Mouse (Mus musculus): ENCODE data around the gene Osbpl3. TPM values are rescaled to one million over a fixed set of nuclear protein-coding genes. Genes with fewer than 3 reads are reported as not detected.

Osbpl3 gene
- total RNA-seq, 2 experiments from 2014 or later = 7.1 to 7.3 TPM

- no peak for DNase-seq
Observed at GRCm38 (mm10) chr6:50402872-50403271, 53.1 kb downstream of the Osbpl3 start.

- no peak for DNase-seq
Observed at GRCm38 (mm10) chr6:50400234-50400633, 55.8 kb downstream of the Osbpl3 start.

DNA sequence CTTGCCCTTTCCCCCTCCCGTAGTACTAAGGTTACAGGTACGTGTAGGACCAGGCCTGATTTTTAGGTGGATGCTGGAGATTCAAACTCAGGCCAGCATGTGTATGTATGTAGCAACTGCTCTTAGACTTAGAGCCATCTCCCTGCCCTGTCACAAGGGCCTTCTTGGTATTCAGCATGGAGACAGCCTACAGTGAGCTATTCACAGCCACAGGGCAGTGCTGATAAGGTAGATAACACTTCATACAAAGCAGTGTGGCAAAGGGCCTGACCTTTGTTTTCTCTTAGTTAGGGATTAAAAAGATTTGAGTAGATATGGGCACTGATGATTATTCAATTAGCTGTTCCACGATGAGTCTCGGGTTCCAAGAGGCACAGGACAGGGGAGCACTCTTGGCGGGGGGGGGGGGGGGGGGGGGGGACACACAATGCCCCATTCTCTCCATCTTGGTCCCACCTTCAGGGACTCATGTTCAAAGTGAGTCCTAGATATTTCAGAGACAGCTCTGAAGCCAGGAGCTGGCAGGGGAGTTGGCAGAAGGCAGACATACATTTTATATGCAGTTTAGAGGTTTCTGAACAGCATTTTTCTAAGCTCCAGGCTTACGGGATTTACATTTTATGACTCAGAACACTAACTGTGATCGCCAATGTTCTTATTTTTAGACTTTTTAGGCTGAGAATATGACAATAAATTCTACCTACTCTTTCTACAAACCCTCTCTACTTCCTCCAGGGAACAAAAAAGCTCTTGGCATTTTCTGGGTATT, 56.4 kb downstream of the Osbpl3 start:
- no peak for DNase-seq

DNA sequence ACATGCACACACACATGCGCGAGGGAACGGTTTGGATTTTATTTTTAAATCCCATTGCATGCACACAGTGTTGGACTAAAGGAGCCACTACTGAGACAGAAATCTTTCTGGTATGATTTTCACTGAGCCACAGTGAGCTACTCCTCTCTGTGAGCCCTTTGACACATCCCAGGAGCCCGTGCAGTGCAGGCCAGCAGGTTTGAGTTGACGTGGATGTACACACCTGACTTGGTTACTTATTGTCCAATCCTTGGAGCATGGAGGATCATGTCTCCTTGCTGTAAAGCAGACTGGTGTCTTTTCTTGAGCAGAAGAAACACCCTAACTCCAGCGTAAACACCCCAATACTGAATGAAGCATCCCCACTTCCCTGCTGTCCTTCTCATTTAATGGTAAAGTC, 57.7 kb downstream of the Osbpl3 start:
- no peak for DNase-seq

DNA sequence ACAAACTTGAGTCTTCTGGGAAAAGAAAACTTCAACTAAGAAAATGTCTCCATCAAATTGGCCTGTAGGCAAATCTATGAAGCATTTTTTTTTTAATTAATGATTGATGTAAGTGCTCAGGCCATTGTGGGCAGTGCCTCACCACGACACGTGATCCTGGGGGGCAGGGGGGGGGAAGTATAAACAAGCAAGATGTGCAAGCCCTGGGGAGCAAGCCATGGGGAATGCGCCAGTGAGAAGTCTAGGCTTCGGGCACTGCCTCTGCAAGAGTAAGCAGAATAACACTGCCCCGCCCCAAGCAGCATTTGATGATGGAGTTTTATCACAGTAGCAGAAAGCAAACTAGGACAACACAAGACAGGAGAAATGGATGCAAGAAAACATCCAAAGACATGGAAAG, 58.9 kb downstream of the Osbpl3 start:
- DNase-seq = no peak

DNA sequence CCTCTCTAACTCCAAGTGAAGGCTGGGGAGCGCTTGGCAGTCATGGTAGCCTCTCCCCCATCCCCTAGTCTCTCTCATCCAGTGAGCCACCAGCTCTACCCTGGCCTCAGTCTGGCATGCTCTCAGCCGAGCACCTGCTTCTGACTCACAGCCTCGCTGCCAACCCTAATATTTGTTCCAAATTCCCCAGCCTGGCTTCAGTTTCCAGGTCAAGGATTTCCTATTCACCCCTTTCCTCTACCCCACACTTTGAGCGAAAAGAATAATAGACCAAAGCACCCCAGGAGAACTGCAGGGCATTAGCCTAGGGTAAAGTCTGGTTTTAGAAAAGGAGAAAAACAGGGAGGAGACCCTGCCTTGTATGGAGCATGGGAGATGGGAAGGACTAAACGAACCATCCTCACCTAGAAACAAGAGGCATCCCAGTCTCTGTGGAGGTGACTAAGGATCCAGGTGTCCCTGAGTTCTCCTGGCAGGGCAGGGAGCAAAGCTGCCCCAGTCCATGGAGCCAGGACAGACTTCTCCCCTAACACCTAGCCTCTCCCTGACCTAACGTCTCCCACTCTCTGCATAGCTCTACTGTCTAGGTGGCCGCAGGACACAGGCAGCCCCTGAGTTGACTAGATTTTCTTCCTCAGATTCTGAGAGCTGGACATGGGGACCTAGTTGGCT, 60.2 kb downstream of the Osbpl3 start:
- DNase-seq = no peak

- no peak for DNase-seq
Observed at GRCm38 (mm10) chr6:50394432-50394831, 61.6 kb downstream of the Osbpl3 start.

GRCm38 (mm10) chr6:50393960-50394359, 62.0 kb downstream of the Osbpl3 start:
- no peak for DNase-seq

DNA sequence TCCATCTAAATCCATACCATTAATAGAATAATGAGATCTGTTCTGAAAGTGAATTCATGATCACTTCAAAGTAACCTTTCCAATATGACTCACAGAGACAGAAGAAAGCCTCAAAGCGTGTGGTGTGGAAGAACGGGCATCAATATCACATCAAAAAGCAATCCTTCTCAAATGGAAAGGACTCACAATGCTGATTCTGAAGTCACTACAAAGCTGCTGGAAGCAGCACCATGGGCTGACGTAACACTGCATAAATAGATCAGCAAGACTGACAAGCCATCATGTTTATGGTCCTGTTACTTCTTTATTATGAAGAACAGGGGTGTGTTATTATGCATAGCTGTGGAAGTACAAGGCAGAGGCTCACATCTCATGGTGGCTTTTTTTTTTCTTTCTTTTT, 64.0 kb downstream of the Osbpl3 start:
- no peak for DNase-seq

DNA sequence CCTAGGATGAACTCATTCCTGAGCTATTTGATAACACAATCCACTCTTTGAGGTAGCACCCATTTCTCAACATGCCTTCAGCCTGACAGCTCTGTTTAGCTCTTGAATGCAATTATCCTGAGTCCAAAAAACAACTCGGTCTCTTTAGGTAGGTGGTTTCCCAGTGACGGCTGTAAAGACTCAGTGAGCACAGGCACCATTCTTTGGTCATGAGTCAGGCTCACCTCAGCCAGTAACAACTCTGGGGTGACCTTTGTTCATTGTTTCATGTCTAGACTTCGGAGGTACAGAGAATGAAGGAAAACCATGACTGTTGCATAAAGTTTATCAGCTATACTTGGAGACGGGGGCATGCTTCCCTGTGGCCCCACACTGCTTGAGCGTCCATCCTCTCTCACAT, 65.7 kb downstream of the Osbpl3 start:
- DNase-seq = no peak

DNA sequence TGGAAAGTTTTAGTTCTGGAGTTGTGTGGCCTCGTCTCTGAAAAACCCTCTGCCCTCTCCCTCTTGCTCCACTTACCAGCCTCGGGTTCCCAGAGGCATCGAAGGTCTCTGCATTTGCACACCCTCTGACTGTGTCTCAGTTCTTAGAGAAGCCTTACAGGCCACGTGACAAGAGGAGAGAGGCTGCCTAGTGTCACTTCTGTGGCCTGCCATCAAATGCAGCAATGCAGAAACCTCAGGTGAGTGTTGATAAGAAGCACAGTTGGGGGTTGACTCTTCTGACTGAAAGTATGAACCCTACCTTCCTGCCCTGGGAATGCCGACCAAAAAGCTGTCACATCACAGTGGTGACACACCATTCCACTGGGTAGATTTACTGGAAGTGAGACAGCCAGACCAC, 68.4 kb downstream of the Osbpl3 start:
- no peak for DNase-seq

- no peak for DNase-seq
Observed at GRCm38 (mm10) chr6:50386497-50386896, 69.5 kb downstream of the Osbpl3 start.

DNA sequence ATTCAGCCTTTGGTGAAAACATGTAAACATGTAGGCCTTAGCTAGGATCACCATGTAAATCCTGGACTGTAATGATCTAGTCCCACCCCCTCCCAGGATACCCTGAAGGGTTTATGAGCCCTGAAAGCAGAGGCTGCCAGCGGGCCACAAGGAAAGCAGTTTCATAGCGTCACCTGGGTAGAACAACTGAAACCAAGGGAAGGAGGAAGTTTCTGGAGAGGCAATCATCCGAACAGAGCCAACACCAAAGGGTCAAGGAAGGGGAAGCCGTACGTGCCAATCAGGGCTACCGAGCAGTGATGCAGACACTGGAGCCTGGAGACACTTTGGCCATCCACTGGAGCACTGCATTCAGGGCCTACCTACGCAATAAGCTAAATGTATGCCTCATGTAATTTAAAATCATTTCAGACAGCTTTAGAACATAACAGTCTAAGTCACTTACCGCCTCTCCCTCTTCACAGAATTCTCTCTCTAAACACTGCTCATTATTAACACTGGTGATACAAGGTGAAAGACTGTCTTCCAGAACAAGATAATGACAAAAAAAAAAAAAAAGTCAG, 70.5 kb downstream of the Osbpl3 start:
- DNase-seq = no peak

GRCm38 (mm10) chr6:50382711-50383110, 73.3 kb downstream of the Osbpl3 start:
- no peak for DNase-seq

DNA sequence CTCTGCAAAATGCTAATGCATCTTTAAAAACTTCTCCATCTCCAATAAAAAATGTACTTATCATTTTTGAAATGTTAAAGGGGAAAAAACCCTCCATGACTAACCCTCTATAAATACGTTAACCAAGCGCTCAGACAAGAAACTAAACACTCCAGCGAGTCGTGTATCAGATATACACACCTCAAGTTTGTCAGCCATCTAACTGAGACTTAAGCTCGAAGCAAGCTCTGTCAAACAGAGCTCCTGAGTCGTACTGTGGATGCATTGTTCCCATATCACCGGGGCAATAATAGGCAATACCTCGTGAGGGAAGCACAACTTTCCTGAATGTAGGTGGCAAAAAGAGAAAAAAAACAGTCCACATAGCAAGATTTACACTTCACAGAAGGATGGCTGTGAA, 73.8 kb downstream of the Osbpl3 start:
- no peak for DNase-seq

DNA sequence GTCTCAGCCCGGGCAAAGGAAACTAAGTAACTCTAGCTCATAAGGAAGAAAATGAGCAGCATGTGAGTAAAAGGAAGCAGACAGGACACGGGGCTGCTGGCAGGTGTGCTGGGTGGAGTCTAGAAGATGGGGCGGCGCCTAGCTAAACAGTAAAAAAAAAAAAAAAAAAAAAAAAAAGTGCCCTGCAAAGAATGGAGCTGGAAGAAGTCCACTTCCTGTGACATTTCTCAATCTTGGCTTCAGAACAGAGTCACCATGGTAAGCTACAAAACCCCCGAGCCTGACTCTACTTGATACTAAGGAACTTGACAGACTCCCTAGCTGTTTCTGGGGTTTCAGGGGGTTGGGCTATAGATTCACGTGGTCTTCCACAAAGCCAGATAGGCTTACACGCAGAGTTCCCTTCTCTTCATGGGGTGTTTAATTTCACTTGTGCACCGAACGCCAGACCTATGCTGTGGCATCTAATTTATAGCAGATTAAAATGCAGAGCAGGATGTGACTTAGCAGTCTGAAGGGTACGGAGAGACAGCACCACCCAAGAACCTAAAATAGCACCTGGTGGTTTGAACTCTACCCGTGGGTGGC, 74.4 kb downstream of the Osbpl3 start:
- DNase-seq = no peak

DNA sequence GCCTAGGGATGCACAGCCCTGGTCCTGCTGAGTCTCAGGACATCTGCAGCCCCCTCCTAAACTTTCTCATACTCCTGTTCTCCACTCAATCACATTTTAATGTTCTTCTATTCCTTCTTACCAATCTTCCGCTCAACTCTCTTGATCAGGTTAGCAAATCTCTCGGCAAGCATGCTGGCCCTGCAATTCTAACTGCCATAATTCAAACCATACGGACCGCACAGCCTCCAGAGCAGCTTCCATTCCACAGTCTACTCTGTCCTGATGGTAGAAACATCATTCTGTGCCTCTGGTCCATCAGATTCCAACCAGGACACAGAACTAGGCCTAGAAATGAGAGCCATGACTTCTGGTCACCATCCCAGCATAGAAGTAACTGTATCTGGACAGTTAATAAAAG, 76.3 kb downstream of the Osbpl3 start:
- no peak for DNase-seq

- DNase-seq = no peak
Observed at GRCm38 (mm10) chr6:50379136-50379535, 76.9 kb downstream of the Osbpl3 start.

GRCm38 (mm10) chr6:50377742-50378720, 78.0 kb downstream of the Osbpl3 start:
- no peak for DNase-seq

DNA sequence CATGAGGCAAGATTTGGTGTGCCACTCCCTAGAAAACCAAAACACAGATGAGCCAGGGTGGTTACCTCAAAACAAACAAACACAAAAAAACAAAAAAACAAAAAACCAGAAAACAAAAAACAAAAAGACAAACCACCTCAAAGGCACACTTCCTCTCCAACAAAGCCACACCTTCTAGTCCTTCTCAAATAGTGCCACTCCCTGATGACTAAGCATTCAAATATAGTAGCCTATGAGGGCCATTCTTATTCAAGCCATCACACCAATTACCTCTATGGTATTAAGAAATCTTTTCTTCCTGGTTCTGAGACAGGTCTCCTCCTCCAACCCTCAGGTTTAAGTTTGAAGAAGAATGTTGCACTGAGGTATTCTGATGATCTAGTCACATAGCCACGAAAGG, 79.3 kb downstream of the Osbpl3 start:
- DNase-seq = no peak

DNA sequence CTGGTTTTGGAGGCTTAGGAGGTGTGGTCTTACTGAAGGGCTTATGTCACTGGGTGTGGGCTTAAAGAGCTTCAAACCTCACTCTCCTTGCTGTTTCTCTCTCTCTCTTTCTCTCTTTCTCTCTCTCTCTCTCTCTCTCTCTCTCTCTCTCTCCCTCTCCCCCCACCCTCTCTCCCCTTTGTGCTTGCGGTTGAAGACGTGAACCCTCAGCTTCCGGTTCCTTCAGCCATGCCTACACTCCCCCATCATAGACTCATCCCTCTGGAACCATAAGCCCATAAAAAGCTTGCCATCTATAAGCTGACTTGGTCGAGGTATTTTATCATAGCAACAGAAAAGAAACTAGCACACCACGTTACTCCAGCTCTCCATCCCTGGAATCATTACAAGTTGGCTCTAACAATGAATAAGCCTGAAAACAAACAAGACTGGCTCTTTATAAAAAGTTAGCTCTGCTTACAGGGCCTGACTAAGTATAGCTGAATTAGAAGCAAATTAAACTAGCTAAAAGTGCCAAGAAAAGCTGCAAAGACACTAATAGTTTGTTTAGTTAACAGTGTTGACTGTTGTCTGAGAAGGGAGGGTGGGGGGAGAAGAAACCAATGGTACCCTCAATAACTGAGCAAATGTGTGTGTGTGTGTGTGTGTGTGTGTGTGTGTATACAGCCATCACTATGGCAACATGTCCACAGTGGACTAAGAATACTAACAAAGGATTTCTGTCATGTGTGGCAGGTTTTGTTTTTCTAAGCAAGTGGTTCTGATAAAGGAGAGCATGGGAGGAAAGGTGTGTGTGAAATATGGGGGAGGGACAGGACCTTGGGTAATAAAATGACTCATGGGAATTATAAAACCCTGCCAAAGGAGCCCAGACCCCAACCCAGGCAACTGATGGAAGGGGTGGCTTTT, 83.2 kb downstream of the Osbpl3 start:
- DNase-seq = no peak
